Mouse (Mus musculus) testis, adult 2 months (tissue): ENCODE data around the gene Agrp.

Experiments used
- CTCF ChIP-seq: fragments of 200-500 bp; IDR thresholded peaks from 2 replicates; pipeline ENCODE4 v1.5.1; 2012; ENCODE audit warnings: low read depth, mild to moderate bottlenecking, inconsistent platforms, low read length, moderate library complexity; ENCODE audit not compliant: control insufficient read depth, insufficient read depth, insufficient replicate concordance
- POLR2A ChIP-seq: fragments of 200-500 bp; IDR thresholded peaks from 2 replicates; pipeline ENCODE4 v1.6.1; 2012; ENCODE audit warnings: low read depth, mild to moderate bottlenecking, inconsistent platforms, low read length, moderate library complexity; ENCODE audit not compliant: control insufficient read depth

GRCm38 (mm10) chr8:105555230-105555629, 82.0 kb downstream of the Agrp start:
- TF ChIP-seq POLR2A (no peak), CTCF (no peak)
